ENCODE assay signal across 8 mouse cellular contexts in the genomic region with DNA sequence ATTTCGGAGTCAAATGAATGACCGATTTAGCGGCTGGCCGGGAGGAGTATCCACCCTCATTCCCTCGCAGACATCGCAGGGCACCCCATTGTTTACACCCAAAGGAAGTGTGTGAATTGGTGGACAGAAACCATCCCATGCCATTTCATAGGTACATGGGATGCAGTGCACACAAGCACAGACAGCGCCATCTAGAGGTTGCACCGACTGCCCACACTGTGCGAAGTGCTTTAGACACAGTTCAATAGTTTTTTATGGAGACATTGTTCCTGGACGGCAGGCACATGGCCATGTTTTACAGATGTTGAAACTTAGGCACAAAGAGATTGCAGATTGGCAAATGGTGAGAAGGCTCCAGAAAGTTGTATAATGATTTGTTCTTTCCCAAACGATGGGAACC. TPM values are rescaled to one million over a fixed set of nuclear protein-coding genes. Genes with fewer than 3 reads are reported as not detected.
A peak's percentile ranks its signal among the peaks of the same experiment; 100 is the strongest.
DNase-seq lines count a peak whose midpoint lies in the region; ATAC-seq lines count a peak whose summit lies in the region.

No protein-coding gene starts in this region.

- no peaks in the 10 kb centered on the region for H3K36me3 ChIP-seq in midbrain, embryonic 10.5 days
- no peaks in the 10 kb centered on the region for H3K36me3 ChIP-seq in midbrain, embryonic 16.5 days (ENCODE audit: control insufficient read depth, insufficient read depth, low read length)
- no peaks in the 10 kb centered on the region for H3K36me3 ChIP-seq in intestine, embryonic 16.5 days (ENCODE audit: control insufficient read depth, insufficient read depth, low read length)
- no peaks in the 10 kb centered on the region for H3K36me3 ChIP-seq in midbrain, embryonic 13.5 days

- no peak for ATAC-seq in CD4-positive, CD25-positive, alpha-beta regulatory T cell, adult 4 months
- ATAC-seq in midbrain, embryonic 16.5 days, result no peak; the same call in 1 of the 2 replicates
- ATAC-seq in intestine, embryonic 16.5 days, result no peak
- ATAC-seq in midbrain, embryonic 13.5 days, result 0 out of 2 replicates have a peak, but pooled peaks have one; percentile 58
- ATAC-seq in inflammation-experienced regulatory T-cells, adult 6 months, result no peak
- ATAC-seq in erythroid progenitor cell, adult 5-6 weeks (replicated peaks; ENCODE audit: low FRiP score, poor library complexity, severe bottlenecking), result no peak

- H3K9ac ChIP-seq in midbrain, embryonic 16.5 days (ENCODE audit: low read depth, low read length), result no peak overlapping the region
- no peak overlapping the region for H3K9ac ChIP-seq in intestine, embryonic 16.5 days (ENCODE audit: low read depth, low read length)
- H3K9ac ChIP-seq in midbrain, embryonic 13.5 days (replicated peaks), result no peak overlapping the region

- H3K9me3 ChIP-seq in midbrain, embryonic 10.5 days (replicated peaks), result no peaks in the 10 kb centered on the region
- H3K9me3 ChIP-seq in midbrain, embryonic 16.5 days (replicated peaks; ENCODE audit: control insufficient read depth, low read length, poor library complexity, severe bottlenecking), result no peaks in the 10 kb centered on the region
- no peaks in the 10 kb centered on the region for H3K9me3 ChIP-seq in intestine, embryonic 16.5 days (ENCODE audit: control insufficient read depth, low read length)
- no peaks in the 10 kb centered on the region for H3K9me3 ChIP-seq in midbrain, embryonic 13.5 days

- no peak overlapping the region for H3K27ac ChIP-seq in midbrain, embryonic 10.5 days (replicated peaks)
- H3K27ac ChIP-seq in midbrain, embryonic 16.5 days (ENCODE audit: low read length), result no peak overlapping the region
- H3K27ac ChIP-seq in intestine, embryonic 16.5 days (ENCODE audit: low read length), result no peak overlapping the region
- H3K27ac ChIP-seq in midbrain, embryonic 13.5 days, result no peak overlapping the region

- no peak overlapping the region for H3K4me3 ChIP-seq in midbrain, embryonic 10.5 days
- no peak overlapping the region for H3K4me3 ChIP-seq in midbrain, embryonic 16.5 days (ENCODE audit: low read depth, low read length)
- no peak overlapping the region for H3K4me3 ChIP-seq in intestine, embryonic 16.5 days (ENCODE audit: low read length)
- no peak overlapping the region for H3K4me3 ChIP-seq in midbrain, embryonic 13.5 days (replicated peaks)

- DNase-seq in CD4-positive, CD25-positive, alpha-beta regulatory T cell, adult 2 months (ENCODE audit: low read depth, low spot score), result peak; percentile 65
- peak; percentile 52 for DNase-seq in midbrain, embryonic 10.5 days (ENCODE audit: low spot score)

- peaks cover 11% of the 10 kb centered on the region for H3K4me1 ChIP-seq in midbrain, embryonic 10.5 days
- peaks cover 14% of the 10 kb centered on the region for H3K4me1 ChIP-seq in midbrain, embryonic 16.5 days (ENCODE audit: control insufficient read depth, insufficient read depth, low read length)
- H3K4me1 ChIP-seq in intestine, embryonic 16.5 days (ENCODE audit: control insufficient read depth, insufficient read depth, low read length), result no peaks in the 10 kb centered on the region
- peaks cover 8% of the 10 kb centered on the region for H3K4me1 ChIP-seq in midbrain, embryonic 13.5 days (replicated peaks)

- 36% methylated on average over 11 of the region's 11 CpGs for WGBS in midbrain, embryonic 10.5 days
- WGBS in midbrain, embryonic 16.5 days, result 37% methylated on average over 11 of the region's 11 CpGs
- 25% methylated on average over 11 of the region's 11 CpGs for WGBS in intestine, embryonic 16.5 days
- 43% methylated on average over 11 of the region's 11 CpGs for WGBS in midbrain, embryonic 13.5 days

- peaks cover 17% of the 10 kb centered on the region for H3K27me3 ChIP-seq in midbrain, embryonic 10.5 days (ENCODE audit: low read depth, poor library complexity, severe bottlenecking)
- no peaks in the 10 kb centered on the region for H3K27me3 ChIP-seq in midbrain, embryonic 16.5 days (ENCODE audit: control insufficient read depth, insufficient read depth, low read depth, low read length)
- no peaks in the 10 kb centered on the region for H3K27me3 ChIP-seq in intestine, embryonic 16.5 days (replicated peaks; ENCODE audit: control insufficient read depth, insufficient read depth, low read length)
- 0 out of 2 replicates have a peak, but pooled peaks cover 3% of the 10 kb centered on the region for H3K27me3 ChIP-seq in midbrain, embryonic 13.5 days

- H3K4me2 ChIP-seq in midbrain, embryonic 16.5 days (ENCODE audit: low read length), result no peak overlapping the region; the same call in 1 of the 2 replicates
- H3K4me2 ChIP-seq in intestine, embryonic 16.5 days (ENCODE audit: low read depth, low read length), result 0 out of 2 replicates have a peak overlapping the region, but pooled peaks have one; percentile 9
- no peak overlapping the region for H3K4me2 ChIP-seq in midbrain, embryonic 13.5 days (replicated peaks)

RNA-seq across cellular contexts. Expression of a gene that starts 5.6 kb away (rescaled TPM):
- polyA plus RNA-seq in CD4-positive, CD25-positive, alpha-beta regulatory T cell, adult 4 months (2017; shearing (Covaris generic)), result 1 to 10 TPM; 5.3 to 6.2 TPM
- 2.9 and 3.3 TPM in 2 replicates for polyA plus RNA-seq in midbrain, embryonic 10.5 days (2016; fragmentation: Nextera tagmentation; extraction: Ambion mirVana)
- polyA plus RNA-seq in midbrain, embryonic 16.5 days (2015; fragmentation: Nextera tagmentation; extraction: Ambion mirVana), result 7.0 and 7.5 TPM in 2 replicates
- 1.1 TPM in 2 replicates for polyA plus RNA-seq in intestine, embryonic 16.5 days (2015; fragmentation: Nextera tagmentation; extraction: Ambion mirVana)
- polyA plus RNA-seq in midbrain, embryonic 13.5 days (2015; fragmentation: Nextera tagmentation; extraction: Ambion mirVana), result 6.5 and 7.3 TPM in 2 replicates
- 1 to 10 TPM; 5.2 to 6.6 (median 5.8) TPM for polyA plus RNA-seq in inflammation-experienced regulatory T-cells, adult 6 months (2017; shearing (Covaris generic))
- 24.1 and 27.2 TPM in 2 replicates for total RNA-seq in erythroid progenitor cell, adult 5-6 weeks (2015; ENCODE audit: low replicate concordance)
- total RNA-seq in erythroid progenitor cell, adult 5-6 weeks (2017; ENCODE audit: low replicate concordance), result 22.5 and 28.0 TPM in 2 replicates
